Mouse (Mus musculus) heart, postnatal 25 days (tissue): ENCODE measurements around the gene Zfp335. TPM values are rescaled to one million over a fixed set of nuclear protein-coding genes. Genes with fewer than 3 reads are reported as not detected.
"Not testable (repeated sequence)": the region's sequence is repeated elsewhere in the genome, so short reads cannot be mapped to it uniquely, and the experiment has no call there.

Source experiments
- DNase-seq: peaks from one replicate; pipeline ENCODE4 v3.0.0; 2022; ENCODE audit warnings: low spot score
- intact Hi-C: fragments of 180-260 bp; cut with DNase I; formaldehyde crosslinking; loops from one replicate; pipeline ENCODE4 v1.15.1; 2025
- total RNA-seq, 2 experiments: library from RNA; stranded (reverse); gene quantifications; 2 replicates each; pipeline ENCODE4 v1.2.3; 2021

The Zfp335 gene
- total RNA-seq, 2 experiments from 2014 or later: 8.6 to 9.2 TPM

DNA sequence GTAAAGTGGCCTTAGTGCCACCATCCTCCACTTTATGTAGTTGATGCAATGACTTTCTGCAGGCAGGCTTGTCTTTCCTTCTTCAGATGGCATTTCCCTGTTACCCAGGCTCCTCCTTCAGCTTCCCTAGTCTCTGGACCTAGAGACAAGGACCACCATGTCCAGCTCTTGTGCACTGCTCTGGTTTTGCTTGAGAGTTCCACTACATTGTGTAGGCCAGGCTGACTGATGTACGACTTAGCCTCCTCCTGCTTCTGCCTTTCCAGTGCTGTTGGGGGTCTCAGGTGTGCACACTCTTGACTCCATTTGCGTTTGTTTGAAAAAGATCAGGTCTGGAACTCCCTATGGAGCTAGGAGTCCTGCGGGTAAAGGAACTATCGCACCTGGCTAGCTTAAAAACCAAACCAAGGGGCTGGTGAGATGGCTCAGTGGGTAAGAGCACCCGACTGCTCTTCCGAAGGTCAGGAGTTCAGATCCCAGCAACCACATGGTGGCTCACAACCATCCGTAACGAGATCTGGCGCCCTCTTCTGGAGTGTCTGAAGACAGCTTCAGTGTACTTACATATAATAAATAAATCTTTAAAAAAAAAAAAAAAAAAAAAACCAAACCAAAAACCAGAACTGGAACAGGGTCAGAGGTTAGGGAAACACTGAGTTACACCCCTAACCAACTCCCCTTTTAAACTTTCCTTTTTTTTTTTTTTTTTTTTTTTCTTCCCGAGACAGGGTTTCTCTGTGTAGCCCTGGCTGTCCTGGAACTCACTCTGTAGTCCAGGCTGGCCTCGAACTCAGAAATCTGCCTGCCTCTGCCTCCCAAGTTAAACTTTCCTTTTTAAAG, 34.0 kb downstream of the Zfp335 start:
- intact Hi-C loops: loop anchor here (2.0 kb wide), 2 partner anchors 15 to 45 kb away; partner anchors contain the start of genes Ctsa and Neurl2
- not testable (repeated sequence) for DNase-seq

- DNase-seq: not testable (repeated sequence)
- intact Hi-C loops: loop anchor here (2.0 kb wide), 1 partner anchor 43 kb away; the partner anchor contains the start of genes Ctsa and Neurl2
Observed at GRCm38 (mm10) chr2:164875648-164876047, 35.9 kb downstream of the Zfp335 start.

GRCm38 (mm10) chr2:164874239-164874769, 37.3 kb downstream of the Zfp335 start:
- intact Hi-C loops: no loop called here
- DNase-seq: peak; percentile 59

DNA sequence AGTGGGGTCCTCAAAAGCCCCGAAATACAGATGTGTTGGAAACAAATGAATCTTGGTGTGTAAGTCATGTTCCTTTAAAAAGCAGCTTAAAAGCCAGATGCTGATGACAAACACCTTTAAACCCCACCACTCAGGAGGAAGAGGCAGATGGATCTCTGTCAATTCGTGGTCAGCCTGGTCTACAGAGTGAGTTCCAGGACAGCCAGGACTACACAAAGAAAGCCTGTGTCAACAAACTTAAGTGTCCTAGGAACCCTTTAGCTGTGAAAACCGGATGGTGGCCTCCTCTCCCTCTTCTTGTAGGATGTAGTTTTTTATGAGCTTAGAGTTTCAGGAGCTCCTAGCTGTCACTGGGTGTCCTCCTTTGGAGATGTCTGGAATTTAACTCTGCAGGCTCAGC, 37.9 kb downstream of the Zfp335 start:
- intact Hi-C loops: no loop called here
- no peak for DNase-seq

- no peak for DNase-seq
- intact Hi-C loops: no loop called here
Observed at GRCm38 (mm10) chr2:164871602-164872303, 39.8 kb downstream of the Zfp335 start.

DNA sequence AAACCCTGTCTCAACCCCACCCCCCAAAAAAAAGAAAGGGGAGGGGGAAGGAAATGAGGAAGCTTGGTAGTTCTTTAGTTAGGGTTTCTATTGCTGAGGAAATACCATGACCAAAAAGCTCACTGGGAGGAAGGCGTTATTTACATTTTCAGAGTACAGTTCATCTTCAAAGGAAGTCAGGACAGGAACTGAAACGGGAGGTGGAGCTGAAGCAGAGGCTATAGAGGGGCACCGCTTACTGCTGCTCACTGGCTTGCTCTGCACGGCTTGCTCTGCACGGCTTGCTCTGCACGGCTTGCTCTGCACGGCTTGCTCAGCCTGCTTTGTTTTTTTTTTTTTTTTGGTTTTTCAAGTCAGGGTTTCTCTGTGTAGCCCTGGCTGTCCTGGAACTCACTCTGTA, 43.1 kb downstream of the Zfp335 start:
- DNase-seq: no peak
- intact Hi-C loops: loop anchor here (2.0 kb wide), 1 partner anchor 14 kb away; no protein-coding TSS in a partner anchor

DNA sequence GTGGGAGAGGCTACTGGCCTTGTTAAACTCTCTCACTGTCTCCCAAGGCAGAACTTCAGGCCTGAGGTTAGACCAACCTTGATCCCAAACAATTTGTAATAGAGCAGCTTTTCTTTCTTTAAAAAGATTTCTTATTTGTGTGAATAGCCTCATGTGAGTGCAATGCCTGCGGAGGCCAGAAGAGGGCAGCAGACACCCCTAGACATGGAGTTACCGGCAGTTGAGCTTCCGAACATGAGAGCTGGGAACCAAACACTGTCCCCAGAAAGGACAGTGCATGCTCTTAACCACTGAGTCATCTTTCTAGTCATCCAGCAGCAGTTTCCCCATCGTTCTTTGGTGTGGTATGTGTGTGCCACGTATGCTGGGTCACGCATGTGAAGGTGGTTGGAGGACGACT, 44.0 kb downstream of the Zfp335 start:
- intact Hi-C loops: no loop called here
- no peak for DNase-seq

GRCm38 (mm10) chr2:164866741-164867551, 44.6 kb downstream of the Zfp335 start:
- intact Hi-C loops: no loop called here
- peak; percentile 78 for DNase-seq

DNA sequence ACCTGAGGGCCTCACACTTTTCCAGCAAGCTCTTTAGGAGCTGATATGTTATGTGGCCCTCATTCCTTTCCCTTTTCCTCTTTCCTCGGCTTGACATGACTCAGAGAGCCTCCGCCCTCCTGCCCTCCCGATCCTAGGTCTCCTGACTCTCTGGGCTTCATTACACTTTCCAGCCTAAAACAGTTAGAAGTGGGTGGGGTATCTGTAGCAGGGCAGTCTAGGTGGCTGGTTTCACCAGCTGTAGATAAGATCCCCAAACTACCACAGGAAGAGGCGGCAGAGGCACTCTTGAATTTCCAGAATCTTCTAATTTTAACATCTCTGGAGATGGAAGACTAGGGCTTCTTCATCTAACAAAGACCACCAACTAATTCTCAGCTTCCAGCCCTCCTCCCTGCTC, 47.0 kb downstream of the Zfp335 start:
- DNase-seq: no peak
- intact Hi-C loops: no loop called here

- DNase-seq: not testable (repeated sequence)
Observed at GRCm38 (mm10) chr2:164863411-164863810, 48.1 kb downstream of the Zfp335 start.

GRCm38 (mm10) chr2:164862179-164862861, 49.2 kb downstream of the Zfp335 start:
- intact Hi-C loops: loop anchor here (2.0 kb wide), 1 partner anchor 16 kb away; the partner anchor contains the start of gene Pcif1
- peak; percentile 37 for DNase-seq

More at GRCm38 (mm10) chr2:164863411-164863810, 48.1 kb downstream of the Zfp335 start:
- intact Hi-C loops: loop anchor here (2.0 kb wide), 1 partner anchor 15 kb away; the partner anchor contains the start of gene Pcif1

GRCm38 (mm10) chr2:164861094-164861493, 50.5 kb downstream of the Zfp335 start:
- DNase-seq: no peak

DNA sequence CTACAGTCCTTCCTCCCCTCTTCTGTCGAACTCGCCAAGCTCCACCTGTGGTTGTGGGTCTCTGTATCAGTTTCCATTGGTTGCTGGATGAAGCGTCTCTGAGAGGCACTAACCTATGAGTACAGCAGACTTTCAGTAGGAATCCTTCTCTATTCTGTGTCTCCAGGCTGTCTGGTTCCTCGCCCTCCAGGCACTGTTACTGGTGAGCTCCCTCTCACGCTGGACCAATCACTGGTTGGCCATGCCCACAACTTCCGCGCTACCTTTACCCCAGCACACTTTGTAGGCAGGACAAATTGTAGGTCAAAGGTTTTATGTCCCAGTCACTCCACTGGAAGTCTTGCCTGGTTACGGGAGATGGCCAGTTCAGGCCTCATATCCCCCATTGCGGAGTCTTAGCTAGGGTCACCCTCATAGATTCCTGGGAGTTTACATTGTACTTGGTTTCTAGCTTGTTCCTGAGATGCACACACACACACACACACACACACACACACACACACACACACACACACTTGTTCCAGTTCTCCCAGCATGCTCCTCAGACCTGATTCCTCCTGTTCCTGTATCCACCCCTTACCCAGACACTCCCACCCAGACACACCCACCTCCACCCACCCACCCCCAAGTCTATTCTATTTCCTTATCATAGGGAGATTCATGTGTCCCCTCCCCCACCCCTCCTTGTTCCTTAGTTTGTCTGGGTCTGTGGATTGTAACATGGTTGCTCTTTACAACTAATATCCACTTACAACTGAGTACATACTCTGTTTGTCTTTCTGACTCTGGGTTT, 51.7 kb downstream of the Zfp335 start:
- intact Hi-C loops: no loop called here
- no peak for DNase-seq

More at GRCm38 (mm10) chr2:164861094-164861493, 50.5 kb downstream of the Zfp335 start:
- intact Hi-C loops: no loop called here

DNA sequence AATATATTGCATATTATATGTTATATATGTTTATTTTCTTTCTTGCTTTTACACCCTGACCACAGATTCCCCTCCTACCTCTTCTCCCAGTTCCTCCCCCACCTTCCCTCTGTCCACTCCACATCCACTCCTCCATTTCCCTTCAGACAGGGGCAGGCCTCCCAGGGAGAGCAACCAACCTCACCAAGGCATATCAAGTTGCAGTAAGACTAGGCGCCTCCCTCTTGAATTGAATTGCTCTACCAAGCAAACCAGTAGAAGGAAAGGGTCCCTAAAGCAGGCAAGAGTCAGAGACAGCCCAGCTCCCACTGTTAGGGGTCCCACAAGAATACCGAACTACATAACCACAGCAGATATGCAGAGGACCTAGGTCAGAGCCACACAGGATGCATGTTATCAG, 52.4 kb downstream of the Zfp335 start:
- intact Hi-C loops: no loop called here
- DNase-seq: no peak

DNA sequence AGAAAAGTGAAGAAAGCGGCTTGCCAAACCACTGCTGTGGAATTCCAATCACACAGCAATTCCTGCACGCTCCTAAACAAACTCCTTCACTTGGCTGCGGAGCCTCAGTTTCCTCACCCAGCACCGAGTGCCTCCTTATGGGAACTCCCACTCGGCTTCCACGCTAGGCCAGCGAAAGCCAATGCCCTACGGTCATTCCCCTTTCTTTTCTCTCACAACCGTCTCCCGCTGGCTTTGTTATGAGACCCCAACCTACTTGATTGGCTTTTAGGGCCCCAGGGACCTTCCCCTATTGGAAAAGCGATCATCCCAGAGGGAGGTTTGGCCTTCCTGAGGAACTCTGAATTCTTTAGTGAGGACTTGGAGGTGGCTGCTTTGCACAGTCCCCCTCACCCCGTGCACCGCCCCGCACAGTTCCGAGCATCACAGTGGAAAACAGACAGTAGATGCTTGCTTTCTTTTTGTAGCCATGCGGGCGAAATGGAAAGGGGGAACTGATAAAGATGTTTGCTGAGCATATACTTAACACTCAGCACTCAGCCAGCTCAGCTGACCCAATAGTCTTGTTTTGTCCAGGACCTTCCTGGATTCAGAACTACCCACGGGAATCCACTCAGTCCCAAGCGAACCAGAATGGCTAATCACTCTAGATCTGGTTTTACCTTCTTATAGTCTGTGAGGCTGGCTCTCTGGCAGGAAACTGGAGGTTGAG, 53.6 kb downstream of the Zfp335 start:
- intact Hi-C loops: no loop called here
- no peak for DNase-seq

DNA sequence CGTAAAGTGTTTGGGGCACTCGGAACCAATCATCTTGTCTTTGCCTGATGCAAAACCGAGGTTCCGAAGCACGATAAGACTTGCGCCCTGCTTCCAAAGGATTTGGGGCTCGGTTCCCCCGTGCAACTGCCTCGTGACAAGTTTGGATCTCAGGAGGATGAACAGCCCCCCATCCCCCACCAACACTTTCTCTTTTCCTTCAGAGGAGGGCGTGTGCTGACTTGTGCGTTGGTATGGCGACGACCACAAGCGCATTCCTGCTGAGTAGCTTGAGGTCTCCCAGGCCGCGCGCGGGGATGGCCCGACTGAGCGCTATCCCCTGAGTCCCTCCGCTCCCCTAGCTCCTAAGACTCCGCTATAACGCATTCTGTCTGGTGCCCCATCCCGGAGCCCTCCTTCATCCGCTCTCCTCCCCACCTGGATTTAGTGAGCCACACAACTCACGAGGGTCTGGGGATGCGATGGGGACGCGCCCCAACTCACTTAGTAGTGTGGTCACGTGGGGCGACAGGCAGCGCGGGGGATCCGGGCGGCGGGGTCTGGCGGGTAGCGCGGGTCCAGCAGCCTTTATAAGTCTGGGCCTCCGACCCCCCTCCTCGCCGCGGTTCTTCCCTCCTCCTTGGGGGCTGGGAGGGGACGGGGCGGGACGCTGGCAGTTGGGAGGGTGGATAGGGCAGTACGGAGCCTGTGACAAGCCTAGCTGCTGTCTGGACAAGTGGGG, 54.3 kb downstream of the Zfp335 start, which contains the start of gene Pltp:
Pltp (minus strand) TSS at position 611 of the 721 bp plus-strand sequence.
- intact Hi-C loops: no loop called here
- peak; percentile 54 for DNase-seq
